Mouse (Mus musculus) forebrain, embryonic 10.5 days (tissue): Measurements from ENCODE around the gene Ramp2. TPM values are rescaled to one million over a fixed set of nuclear protein-coding genes. Genes with fewer than 3 reads are reported as not detected.

Source experiments
- DNase-seq: peaks from one replicate; pipeline ENCODE4 v3.0.0-alpha.2; 2017; ENCODE audit warnings: low spot score; ENCODE audit errors: extremely low spot score
- H3K27ac ChIP-seq: fragments of 300-500 bp; sonication (generic); 2 replicates; pipeline ENCODE4 v1.5.1; 2016; ENCODE audit warnings: mild to moderate bottlenecking
- H3K27me3 ChIP-seq: fragments of 300-500 bp; sonication (generic); 2 replicates; pipeline ENCODE4 v1.6.1; 2016; ENCODE audit warnings: mild to moderate bottlenecking; ENCODE audit not compliant: poor library complexity, severe bottlenecking
- H3K36me3 ChIP-seq: fragments of 300-500 bp; sonication (generic); replicated peaks from 2 replicates; pipeline ENCODE4 v1.6.1; 2016; ENCODE audit warnings: mild to moderate bottlenecking, moderate library complexity
- H3K4me1 ChIP-seq: fragments of 300-500 bp; sonication (generic); 2 replicates; pipeline ENCODE4 v1.6.1; 2016
- H3K4me3 ChIP-seq: fragments of 300-500 bp; sonication (generic); 2 replicates; pipeline ENCODE4 v1.5.1; 2016; ENCODE audit warnings: mild to moderate bottlenecking, moderate library complexity
- H3K9me3 ChIP-seq: fragments of 300-500 bp; sonication (generic); 2 replicates; pipeline ENCODE4 v1.6.1; 2016; ENCODE audit warnings: mild to moderate bottlenecking, moderate library complexity
- WGBS: fragments of 180-500 bp; shearing (Covaris S2); methylation state at CpG from one replicate; pipeline ENCODE4 v1.1.7; 2016; 5-methylcytosine and 5-hydroxymethylcytosine counted together
- polyA plus RNA-seq: library from polyadenylated mRNA; unstranded; fragments of >200 nt; fragmentation: Nextera tagmentation; extraction: Ambion mirVana; gene quantifications from 2 replicates; pipeline ENCODE4 v1.2.1, GENCODE M21; 2016

The Ramp2 gene
- polyA plus RNA-seq, 1 experiment from 2014 or later: 54.8 TPM

GRCm38 (mm10) chr11:101247521-101248030, 1.7 kb downstream of the Ramp2 start:
- peaks cover 48% of the 10 kb centered on the region for H3K27me3 ChIP-seq
- 82% methylated on average over 6 of the region's 6 CpGs for WGBS
- H3K4me1 ChIP-seq: peaks cover 40% of the 10 kb centered on the region
- peak overlapping the region; percentile 82; the same call in 1 of the 2 replicates for H3K4me3 ChIP-seq
- no peaks in the 10 kb centered on the region for H3K9me3 ChIP-seq
- no peak overlapping the region; the same call in 1 of the 2 replicates for H3K27ac ChIP-seq
- DNase-seq: no peak
- H3K36me3 ChIP-seq: no peaks in the 10 kb centered on the region

- Histone ChIP-seq H3K36me3 (no peaks in the 10 kb centered on the region), H3K4me3 (no peak overlapping the region; the same call in 1 of the 2 replicates), H3K4me1 (peaks cover 47% of the 10 kb centered on the region), H3K9me3 (no peaks in the 10 kb centered on the region), H3K27me3 (peaks cover 48% of the 10 kb centered on the region), H3K27ac (peak overlapping the region; percentile 35)
- 39% methylated on average over 14 of the region's 14 CpGs for WGBS
- DNase-seq: peak; percentile 65
Measured at GRCm38 (mm10) chr11:101248258-101248994, 2.6 kb downstream of the Ramp2 start.

GRCm38 (mm10) chr11:101251031-101251430, 5.2 kb downstream of the Ramp2 start:
- peaks cover 25% of the 10 kb centered on the region for H3K27me3 ChIP-seq
- H3K36me3 ChIP-seq: peaks cover 3% of the 10 kb centered on the region
- no peak overlapping the region for H3K4me3 ChIP-seq
- 83% methylated on average over 2 of the region's 2 CpGs for WGBS
- H3K9me3 ChIP-seq: no peaks in the 10 kb centered on the region
- no peak overlapping the region for H3K27ac ChIP-seq
- DNase-seq: no peak
- peaks cover 40% of the 10 kb centered on the region for H3K4me1 ChIP-seq

- peaks cover 18% of the 10 kb centered on the region for H3K36me3 ChIP-seq
- H3K27me3 ChIP-seq: peaks cover 6% of the 10 kb centered on the region
- DNase-seq: no peak
- WGBS: 17% methylated on average over 7 of the region's 7 CpGs
- H3K27ac ChIP-seq: peak overlapping the region; percentile 92
- peaks cover 25% of the 10 kb centered on the region for H3K4me1 ChIP-seq
- no peaks in the 10 kb centered on the region for H3K9me3 ChIP-seq
- peak overlapping the region; percentile 78 for H3K4me3 ChIP-seq
Measured at GRCm38 (mm10) chr11:101252941-101253340, 7.1 kb downstream of the Ramp2 start.

- under 1% methylated on average over 40 of the region's 40 CpGs for WGBS
- peaks cover 20% of the 10 kb centered on the region for H3K4me1 ChIP-seq
- no peaks in the 10 kb centered on the region for H3K27me3 ChIP-seq
- H3K4me3 ChIP-seq: peak within 1 kb of the TSS; percentile 78
- H3K27ac ChIP-seq: peak within 1 kb of the TSS; percentile 92
- H3K36me3 ChIP-seq: peaks cover 27% of the 10 kb centered on the region
- DNase-seq: peak; percentile 88
- H3K9me3 ChIP-seq: no peaks in the 10 kb centered on the region
Measured at GRCm38 (mm10) chr11:101253613-101254389, 8.0 kb downstream of the Ramp2 start, which contains the start of gene Vps25. Vps25 (plus strand) TSS chr11:101253707.

- no peak for DNase-seq
- Histone ChIP-seq H3K36me3 (peaks cover 32% of the 10 kb centered on the region), H3K4me3 (no peak overlapping the region), H3K9me3 (no peaks in the 10 kb centered on the region), H3K27me3 (peaks cover 3% of the 10 kb centered on the region), H3K27ac (no peak overlapping the region), H3K4me1 (peaks cover 42% of the 10 kb centered on the region)
- 92% methylated on average over 13 of the region's 13 CpGs for WGBS
Measured at GRCm38 (mm10) chr11:101255826-101256775, 10.3 kb downstream of the Ramp2 start.

GRCm38 (mm10) chr11:101259261-101259712, 13.5 kb downstream of the Ramp2 start:
- Histone ChIP-seq H3K4me1 (peaks cover 59% of the 10 kb centered on the region), H3K36me3 (peaks cover 32% of the 10 kb centered on the region), H3K27me3 (peaks cover 35% of the 10 kb centered on the region), H3K9me3 (no peaks in the 10 kb centered on the region), H3K4me3 (peak overlapping the region; percentile 67), H3K27ac (peak overlapping the region; percentile 84)
- no peak for DNase-seq
- 54% methylated on average over 6 of the region's 6 CpGs for WGBS

- peak within 1 kb of the TSS; percentile 84 for H3K27ac ChIP-seq
- H3K27me3 ChIP-seq: peaks cover 44% of the 10 kb centered on the region
- no peaks in the 10 kb centered on the region for H3K9me3 ChIP-seq
- peak within 1 kb of the TSS; percentile 67 for H3K4me3 ChIP-seq
- under 1% methylated on average over 43 of the region's 43 CpGs for WGBS
- peak; percentile 74 for DNase-seq
- H3K36me3 ChIP-seq: peaks cover 32% of the 10 kb centered on the region
- H3K4me1 ChIP-seq: peaks cover 60% of the 10 kb centered on the region
Measured at GRCm38 (mm10) chr11:101259948-101260825, 14.4 kb downstream of the Ramp2 start, which contains the start of gene Wnk4. Wnk4 (plus strand) TSS chr11:101260567.

GRCm38 (mm10) chr11:101260826-101261380, 15.1 kb downstream of the Ramp2 start:
- Histone ChIP-seq H3K4me1 (peaks cover 67% of the 10 kb centered on the region), H3K36me3 (peaks cover 31% of the 10 kb centered on the region), H3K4me3 (peak overlapping the region; percentile 67), H3K27me3 (peaks cover 51% of the 10 kb centered on the region), H3K9me3 (no peaks in the 10 kb centered on the region), H3K27ac (peak overlapping the region; percentile 84)
- WGBS: under 1% methylated on average over 30 of the region's 30 CpGs
- peak; percentile 47 for DNase-seq

GRCm38 (mm10) chr11:101262272-101262967, 16.6 kb downstream of the Ramp2 start:
- H3K4me3 ChIP-seq: peak overlapping the region; percentile 67
- 0 out of 2 replicates have a peak overlapping the region, but pooled peaks have one; percentile 35 for H3K27ac ChIP-seq
- no peak for DNase-seq
- H3K9me3 ChIP-seq: no peaks in the 10 kb centered on the region
- H3K36me3 ChIP-seq: peaks cover 19% of the 10 kb centered on the region; the same call in 1 of the 2 replicates
- peaks cover 66% of the 10 kb centered on the region for H3K27me3 ChIP-seq
- WGBS: under 1% methylated on average over 24 of the region's 24 CpGs
- H3K4me1 ChIP-seq: peaks cover 70% of the 10 kb centered on the region
